In the genomic region with DNA sequence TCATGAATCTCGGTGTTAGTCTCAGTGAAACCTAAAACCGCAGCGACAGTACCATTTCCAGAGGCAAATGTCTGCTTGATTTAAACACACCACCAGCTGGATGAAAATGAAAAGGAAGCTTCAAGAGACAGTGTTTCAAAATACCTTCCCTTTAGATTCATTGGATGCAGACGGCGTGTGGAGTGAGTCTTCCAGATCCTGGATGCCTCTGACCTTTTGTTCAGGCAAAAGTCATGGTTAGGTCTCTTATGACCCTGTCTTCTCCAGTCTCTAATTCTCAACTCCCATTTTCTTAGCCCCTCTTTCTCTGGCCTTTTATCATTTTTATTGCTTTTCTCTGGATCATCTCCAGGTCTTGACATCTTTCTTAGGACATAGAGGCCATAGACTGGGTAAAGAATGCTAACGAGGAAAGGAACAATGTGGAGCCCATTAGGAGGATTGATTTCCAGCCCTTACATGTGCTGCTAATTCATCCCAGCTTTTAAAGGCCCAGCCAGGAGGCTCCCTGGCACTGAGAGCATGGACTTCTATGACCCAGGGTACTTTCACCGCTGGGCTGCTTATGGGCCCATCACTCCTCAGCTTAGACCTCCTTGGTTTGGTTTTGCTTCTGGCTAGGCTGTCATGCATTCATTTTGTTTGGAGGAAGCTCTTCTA, we compare ENCODE assay signal across 29 mouse cellular contexts.
DNase-seq lines count a peak whose midpoint lies in the region; ATAC-seq and TF ChIP-seq lines count a peak whose summit lies in the region.
"Had no signal": no experiment of that assay in that cellular context is flagged by ENCODE, and none has a peak within 500 bp of the region (broad histone marks: within the 10 kb centered on the region; RNA-seq: fewer than 3 reads in every experiment).

No protein-coding gene starts in this region.

- no peak overlapping the region for H3K9ac ChIP-seq in intestine, embryonic 14.5 days (ENCODE audit: low read length)
- H3K9ac ChIP-seq in intestine, embryonic 15.5 days = no peak overlapping the region
- no peak overlapping the region for H3K9ac ChIP-seq in kidney, postnatal 0 days (ENCODE audit: low read depth, low read length)
- no peak overlapping the region for H3K9ac ChIP-seq in embryonic facial prominence, embryonic 11.5 days (replicated peaks; ENCODE audit: low read length)
- H3K9ac ChIP-seq in limb, embryonic 14.5 days (ENCODE audit: low read depth, low read length, severe bottlenecking) = no peak overlapping the region
- H3K9ac ChIP-seq: embryonic facial prominence, embryonic 12.5 days; hindbrain, embryonic 14.5 days; liver, embryonic 15.5 days; midbrain, embryonic 13.5 days had no signal

- no peaks in the 10 kb centered on the region for H3K27me3 ChIP-seq in intestine, embryonic 14.5 days (replicated peaks; ENCODE audit: control insufficient read depth, insufficient read depth, low read length)
- H3K27me3 ChIP-seq in intestine, embryonic 15.5 days (replicated peaks) = no peaks in the 10 kb centered on the region
- H3K27me3 ChIP-seq in kidney, postnatal 0 days (ENCODE audit: insufficient read depth, low read length) = no peaks in the 10 kb centered on the region
- H3K27me3 ChIP-seq in embryonic facial prominence, embryonic 11.5 days (ENCODE audit: control insufficient read depth, insufficient read depth, low read length) = no peaks in the 10 kb centered on the region
- no peaks in the 10 kb centered on the region for H3K27me3 ChIP-seq in limb, embryonic 14.5 days (ENCODE audit: control insufficient read depth, insufficient read depth, low read length)
- H3K27me3 ChIP-seq: embryonic facial prominence, embryonic 12.5 days; liver, embryonic 15.5 days; megakaryocyte, embryonic 14.5 days; midbrain, embryonic 13.5 days had no signal

- H3K36me3 ChIP-seq in intestine, embryonic 14.5 days (ENCODE audit: control insufficient read depth, insufficient read depth, low read length) = no peaks in the 10 kb centered on the region
- H3K36me3 ChIP-seq in intestine, embryonic 15.5 days = no peaks in the 10 kb centered on the region
- no peaks in the 10 kb centered on the region for H3K36me3 ChIP-seq in kidney, postnatal 0 days (ENCODE audit: insufficient read depth, low read length)
- no peaks in the 10 kb centered on the region for H3K36me3 ChIP-seq in embryonic facial prominence, embryonic 11.5 days (replicated peaks; ENCODE audit: control insufficient read depth, insufficient read depth, low read depth, low read length)
- no peaks in the 10 kb centered on the region for H3K36me3 ChIP-seq in limb, embryonic 14.5 days (ENCODE audit: control insufficient read depth, insufficient read depth, low read length)
- H3K36me3 ChIP-seq: embryonic facial prominence, embryonic 12.5 days; G1E; liver, embryonic 15.5 days; midbrain, embryonic 13.5 days had no signal

- WGBS in intestine, embryonic 14.5 days = 58% methylated on average over 7 of the region's 7 CpGs
- 63% methylated on average over 7 of the region's 7 CpGs for WGBS in intestine, embryonic 15.5 days
- WGBS in kidney, postnatal 0 days = 30% methylated on average over 7 of the region's 7 CpGs
- 59% methylated on average over 7 of the region's 7 CpGs for WGBS in embryonic facial prominence, embryonic 11.5 days
- 43% methylated on average over 7 of the region's 7 CpGs for WGBS in limb, embryonic 14.5 days

- no peak for TF ChIP-seq CTCF in kidney, postnatal 0 days (IDR thresholded peaks at IDR 0.05; ENCODE audit: low read depth)

- TF ChIP-seq POLR2A in limb, embryonic 14.5 days (IDR thresholded peaks at IDR 0.05; ENCODE audit: borderline replicate concordance, extremely low read depth, insufficient read depth, insufficient read length) = no peak

- H3K9me3 ChIP-seq in intestine, embryonic 14.5 days (ENCODE audit: control insufficient read depth, low read length) = no peaks in the 10 kb centered on the region
- H3K9me3 ChIP-seq in intestine, embryonic 15.5 days = no peaks in the 10 kb centered on the region
- no peaks in the 10 kb centered on the region for H3K9me3 ChIP-seq in kidney, postnatal 0 days (replicated peaks; ENCODE audit: low read length)
- H3K9me3 ChIP-seq in embryonic facial prominence, embryonic 11.5 days (replicated peaks; ENCODE audit: control insufficient read depth, low read length) = no peaks in the 10 kb centered on the region
- H3K9me3 ChIP-seq in limb, embryonic 14.5 days (ENCODE audit: control insufficient read depth, low read length) = no peaks in the 10 kb centered on the region
- H3K9me3 ChIP-seq: embryonic facial prominence, embryonic 12.5 days; liver, embryonic 15.5 days; megakaryocyte, embryonic 14.5 days; midbrain, embryonic 13.5 days had no signal

- H3K4me1 ChIP-seq in intestine, embryonic 14.5 days (replicated peaks; ENCODE audit: control insufficient read depth, insufficient read depth, low read length) = peaks cover 3% of the 10 kb centered on the region; the same call in 1 of the 2 replicates
- H3K4me1 ChIP-seq in intestine, embryonic 15.5 days (replicated peaks) = no peaks in the 10 kb centered on the region
- H3K4me1 ChIP-seq in kidney, postnatal 0 days (replicated peaks; ENCODE audit: insufficient read depth, low read length) = no peaks in the 10 kb centered on the region
- no peaks in the 10 kb centered on the region for H3K4me1 ChIP-seq in embryonic facial prominence, embryonic 11.5 days (ENCODE audit: control insufficient read depth, insufficient read depth, low read length)
- peaks cover 3% of the 10 kb centered on the region; the same call in 1 of the 2 replicates for H3K4me1 ChIP-seq in limb, embryonic 14.5 days (ENCODE audit: control insufficient read depth, insufficient read depth, low read length)
- H3K4me1 ChIP-seq: liver, embryonic 15.5 days; megakaryocyte, embryonic 14.5 days; midbrain, embryonic 13.5 days had no signal

- no peak overlapping the region for H3K4me2 ChIP-seq in intestine, embryonic 14.5 days (ENCODE audit: low read length)
- no peak overlapping the region for H3K4me2 ChIP-seq in intestine, embryonic 15.5 days (replicated peaks)
- H3K4me2 ChIP-seq in kidney, postnatal 0 days (ENCODE audit: low read length) = no peak overlapping the region
- H3K4me2 ChIP-seq in embryonic facial prominence, embryonic 11.5 days (ENCODE audit: low read depth, low read length) = no peak overlapping the region
- no peak overlapping the region for H3K4me2 ChIP-seq in limb, embryonic 14.5 days (replicated peaks; ENCODE audit: low read depth, low read length, severe bottlenecking)
- H3K4me2 ChIP-seq: embryonic facial prominence, embryonic 12.5 days; heart, embryonic 11.5 days; hindbrain, embryonic 14.5 days; liver, embryonic 15.5 days; midbrain, embryonic 13.5 days had no signal

- DNase-seq in intestine, embryonic 14.5 days (ENCODE audit: low spot score) = peak; percentile 23
- peak; percentile 78 for DNase-seq in kidney, postnatal 0 days (ENCODE audit: low spot score)
- no peak for DNase-seq in kidney, postnatal 25 days
- peak; percentile 45 for DNase-seq in embryonic facial prominence, embryonic 11.5 days (ENCODE audit: low spot score)
- peak; percentile 51 for DNase-seq in limb, embryonic 14.5 days (ENCODE audit: low spot score)
- DNase-seq in spleen, adult 12 weeks (ENCODE audit: low spot score) = no peak
- no peak for DNase-seq in cerebellum, postnatal 14 days
- DNase-seq: adrenal gland, postnatal 10 days; cerebellum, adult 8-10 months; cerebellum, postnatal 36 days; gastrocnemius, adult 2 months; gastrocnemius, postnatal 36 days; heart, adult 18-20 months; layer of hippocampus, postnatal 36 days; left cerebral cortex, postnatal 4 days; lung, postnatal 4 days; right cerebral cortex, postnatal 25 days; spleen, adult 18-20 months; thymus, postnatal 14 days had no signal

- H3K4me3 ChIP-seq in intestine, embryonic 14.5 days (ENCODE audit: low read depth, low read length) = no peak overlapping the region
- no peak overlapping the region for H3K4me3 ChIP-seq in intestine, embryonic 15.5 days (replicated peaks)
- H3K4me3 ChIP-seq in kidney, postnatal 0 days (replicated peaks; ENCODE audit: low read depth, low read length) = no peak overlapping the region
- H3K4me3 ChIP-seq in embryonic facial prominence, embryonic 11.5 days (ENCODE audit: low read depth, low read length) = no peak overlapping the region
- H3K4me3 ChIP-seq in limb, embryonic 14.5 days (replicated peaks; ENCODE audit: low read length) = no peak overlapping the region
- H3K4me3 ChIP-seq: embryonic facial prominence, embryonic 12.5 days; gastrocnemius, adult 2 months; liver, embryonic 15.5 days; megakaryocyte, embryonic 14.5 days; midbrain, embryonic 13.5 days had no signal

- no peak for ATAC-seq in intestine, embryonic 14.5 days (replicated peaks; ENCODE audit: low FRiP score, low TSS enrichment, low read depth)
- ATAC-seq in intestine, embryonic 15.5 days = no peak
- no peak for ATAC-seq in kidney, postnatal 0 days (replicated peaks; ENCODE audit: low FRiP score, low read depth)
- ATAC-seq in embryonic facial prominence, embryonic 11.5 days (replicated peaks; ENCODE audit: insufficient number of reproducible peaks, low FRiP score, low TSS enrichment, low read depth) = no peak
- ATAC-seq in limb, embryonic 14.5 days (ENCODE audit: low FRiP score, low read depth) = no peak
- ATAC-seq: forebrain, embryonic 14.5 days; inflammation-experienced regulatory T-cells, adult 6 months; midbrain, embryonic 13.5 days had no signal

- no peak overlapping the region for H3K27ac ChIP-seq in intestine, embryonic 14.5 days (ENCODE audit: low read depth)
- no peak overlapping the region for H3K27ac ChIP-seq in intestine, embryonic 15.5 days
- 0 out of 2 replicates have a peak overlapping the region, but pooled peaks have one; percentile 36 for H3K27ac ChIP-seq in kidney, postnatal 0 days
- no peak overlapping the region for H3K27ac ChIP-seq in embryonic facial prominence, embryonic 11.5 days (replicated peaks; ENCODE audit: low read depth, low read length)
- H3K27ac ChIP-seq in limb, embryonic 14.5 days (replicated peaks; ENCODE audit: low read depth, low read length) = no peak overlapping the region
- H3K27ac ChIP-seq: embryonic facial prominence, embryonic 12.5 days; gastrocnemius, adult 2 months; hindbrain, embryonic 14.5 days; liver, embryonic 15.5 days; midbrain, embryonic 13.5 days had no signal

Comparison
In these comparisons a context has a peak if more than half of its experiments do, and no peak if none do; other contexts are left out.
1. DNase-seq: peak in intestine, embryonic 14.5 days (single experiment), kidney, postnatal 0 days (single experiment), embryonic facial prominence, embryonic 11.5 days (single experiment) and limb, embryonic 14.5 days (single experiment); none in kidney, postnatal 25 days (0 of 2), spleen, adult 12 weeks (single experiment) and cerebellum, postnatal 14 days (0 of 2).